Mouse (Mus musculus) MEL (cell line): Measurements from ENCODE around the gene Pdzd2. TPM values are rescaled to one million over a fixed set of nuclear protein-coding genes. Genes with fewer than 3 reads are reported as not detected.

Experiments
- DNase-seq: peaks from one replicate; pipeline ENCODE4 v3.0.0; 2011; ENCODE audit warnings: low read depth, low spot score
- H3K27ac ChIP-seq: 2 replicates; pipeline ENCODE4 v1.5.1; 2012; ENCODE audit warnings: low read depth, mild to moderate bottlenecking, control low read depth, low read length, moderate library complexity; ENCODE audit not compliant: control insufficient read depth
- H3K27me3 ChIP-seq, 2 experiments: fragments of 150-350 bp in 1 of 2; sonication (generic) in 1 of 2; 2 replicates each; pipeline ENCODE4 v1.6.1; 2012; ENCODE audit warnings: low read length in 2 of 2, mild to moderate bottlenecking in 2 of 2, improper control_type of control experiment in 1 of 2, moderate library complexity in 1 of 2; ENCODE audit not compliant: insufficient read depth in 2 of 2, control insufficient read depth in 1 of 2
- H3K36me3 ChIP-seq, 2 experiments: 2 replicates each; pipeline ENCODE4 v1.6.1; 2012 to 2014; ENCODE audit warnings: low read length in 2 of 2, improper control_type of control experiment in 1 of 2, inconsistent platforms in 1 of 2, mild to moderate bottlenecking in 1 of 2; ENCODE audit not compliant: insufficient read depth in 2 of 2, control insufficient read depth in 1 of 2
- H3K4me1 ChIP-seq, 2 experiments: fragments of 150-350 bp in 1 of 2; sonication (generic) in 1 of 2; 2 replicates each; pipeline ENCODE4 v1.6.1; 2012; ENCODE audit warnings: low read length in 2 of 2, improper control_type of control experiment in 1 of 2, mild to moderate bottlenecking in 1 of 2; ENCODE audit not compliant: insufficient read depth in 2 of 2, control insufficient read depth in 1 of 2
- H3K4me3 ChIP-seq, 2 experiments: fragments of 150-350 bp in 1 of 2; sonication (generic) in 1 of 2; 2 replicates each; pipeline ENCODE4 v1.5.1; 2012; ENCODE audit warnings: low read depth in 2 of 2, low read length in 2 of 2, mild to moderate bottlenecking in 2 of 2, moderate library complexity in 2 of 2, control low read depth in 1 of 2, improper control_type of control experiment in 1 of 2; ENCODE audit not compliant: control insufficient read depth in 1 of 2, insufficient read depth in 1 of 2
- H3K79me2 ChIP-seq: 2 replicates; pipeline ENCODE4 v1.6.1; 2012; ENCODE audit warnings: mild to moderate bottlenecking, low read length, moderate library complexity; ENCODE audit not compliant: control insufficient read depth, poor library complexity, insufficient read depth
- H3K9ac ChIP-seq: 2 replicates; pipeline ENCODE4 v1.6.1; 2012; ENCODE audit warnings: low read depth, mild to moderate bottlenecking, control low read depth, low read length, moderate library complexity; ENCODE audit not compliant: control insufficient read depth, poor library complexity, severe bottlenecking
- H3K9me3 ChIP-seq: fragments of 150-350 bp; sonication (generic); replicated peaks from 2 replicates; pipeline ENCODE4 v1.6.1; 2012; ENCODE audit warnings: mild to moderate bottlenecking, low read length, improper control_type of control experiment, moderate library complexity; ENCODE audit not compliant: insufficient read depth
- CTCF ChIP-seq, 3 experiments: IDR thresholded peaks in 2 of 3; conservative IDR thresholded peaks in 1 of 3; 2 replicates each; pipeline ENCODE4 v1.5.1; 2011 to 2012; ENCODE audit warnings: low read length in 3 of 3, low read depth in 2 of 3, mild to moderate bottlenecking in 2 of 3, improper control_type of control experiment in 1 of 3, inconsistent platforms in 1 of 3, mixed read lengths in 1 of 3, moderate library complexity in 1 of 3; ENCODE audit not compliant: control insufficient read depth in 1 of 3, insufficient read depth in 1 of 3, poor library complexity in 1 of 3, severe bottlenecking in 1 of 3
- ELF1 ChIP-seq: IDR thresholded peaks from 2 replicates; pipeline ENCODE4 v1.6.1; 2014; ENCODE audit warnings: low read depth, mild to moderate bottlenecking, inconsistent platforms, low read length, improper control_type of control experiment, moderate library complexity
- GATA1 ChIP-seq: IDR thresholded peaks from 2 replicates; pipeline ENCODE4 v1.6.1; 2011; ENCODE audit warnings: low read depth, low read length, improper control_type of control experiment
- JUND ChIP-seq: IDR thresholded peaks from 2 replicates; pipeline ENCODE4 v1.6.1; 2011; ENCODE audit warnings: low read depth, mild to moderate bottlenecking, improper control_type of control experiment, low read length
- KAT2A ChIP-seq: conservative IDR thresholded peaks from 2 replicates; pipeline ENCODE4 v1.6.1; 2012; ENCODE audit warnings: low read depth, low read length, improper control_type of control experiment, inconsistent platforms
- MAX ChIP-seq: IDR thresholded peaks from 2 replicates; pipeline ENCODE4 v1.6.1; 2011; ENCODE audit warnings: low read length, improper control_type of control experiment
- MAZ ChIP-seq: IDR thresholded peaks from 2 replicates; pipeline ENCODE4 v1.6.1; 2012; ENCODE audit warnings: low read depth, mild to moderate bottlenecking, inconsistent platforms, low read length, improper control_type of control experiment
- MXI1 ChIP-seq: IDR thresholded peaks from 2 replicates; pipeline ENCODE4 v1.6.1; 2011; ENCODE audit warnings: mild to moderate bottlenecking, low read depth, low read length, improper control_type of control experiment
- MYC ChIP-seq: IDR thresholded peaks from 2 replicates; pipeline ENCODE4 v1.6.1; 2011; ENCODE audit warnings: low read depth, mild to moderate bottlenecking, low read length, improper control_type of control experiment, moderate library complexity
- NRF1 ChIP-seq: IDR thresholded peaks from 2 replicates; pipeline ENCODE4 v1.6.1; 2014; ENCODE audit warnings: low read depth, mild to moderate bottlenecking, inconsistent platforms, low read length, improper control_type of control experiment, moderate library complexity; ENCODE audit not compliant: poor library complexity, insufficient read depth, severe bottlenecking
- POLR2A ChIP-seq, 2 experiments: IDR thresholded peaks; 2 replicates each; pipeline ENCODE4 v1.6.1; 2011 to 2012; ENCODE audit warnings: low read length in 2 of 2, mild to moderate bottlenecking in 2 of 2, control low read depth in 1 of 2, improper control_type of control experiment in 1 of 2, low read depth in 1 of 2, moderate library complexity in 1 of 2; ENCODE audit not compliant: control insufficient read depth in 1 of 2, insufficient read depth in 1 of 2, poor library complexity in 1 of 2
- POLR2AphosphoS2 ChIP-seq: IDR thresholded peaks from 2 replicates; pipeline ENCODE4 v1.6.1; 2011; ENCODE audit warnings: low read length, improper control_type of control experiment
- RAD21 ChIP-seq: IDR thresholded peaks from 2 replicates; pipeline ENCODE4 v1.6.1; 2011; ENCODE audit warnings: mild to moderate bottlenecking, low read depth, low read length, improper control_type of control experiment
- RCOR1 ChIP-seq: IDR thresholded peaks from 2 replicates; pipeline ENCODE4 v1.6.1; 2012; ENCODE audit warnings: low read depth, mild to moderate bottlenecking, inconsistent platforms, low read length, improper control_type of control experiment
- SMC3 ChIP-seq: IDR thresholded peaks from 2 replicates; pipeline ENCODE4 v1.6.1; 2011; ENCODE audit warnings: low read depth, low read length, improper control_type of control experiment
- TAL1 ChIP-seq: IDR thresholded peaks from 2 replicates; pipeline ENCODE4 v1.6.1; 2012; ENCODE audit warnings: mild to moderate bottlenecking, inconsistent platforms, low read length, moderate library complexity, mixed read lengths
- TBP ChIP-seq: IDR thresholded peaks from 2 replicates; pipeline ENCODE4 v1.8.0; 2011; ENCODE audit warnings: low read depth, low read length, improper control_type of control experiment
- TCF12 ChIP-seq: IDR thresholded peaks from 2 replicates; pipeline ENCODE4 v1.6.1; 2014; ENCODE audit warnings: low read depth, mild to moderate bottlenecking, inconsistent platforms, low read length, improper control_type of control experiment, moderate library complexity
- USF2 ChIP-seq, 2 experiments: IDR thresholded peaks; 2 replicates each; pipeline ENCODE4 v1.6.1; 2011 to 2012; ENCODE audit warnings: improper control_type of control experiment in 2 of 2, low read length in 2 of 2, borderline replicate concordance in 1 of 2, inconsistent platforms in 1 of 2, low read depth in 1 of 2, mild to moderate bottlenecking in 1 of 2; ENCODE audit not compliant: insufficient read depth in 1 of 2
- ZC3H11A ChIP-seq: IDR thresholded peaks from 2 replicates; pipeline ENCODE4 v1.6.1; 2012; ENCODE audit warnings: low read depth, mild to moderate bottlenecking, inconsistent platforms, low read length, improper control_type of control experiment
- ZNF384 ChIP-seq: IDR thresholded peaks from 2 replicates; pipeline ENCODE4 v1.6.1; 2012; ENCODE audit warnings: low read depth, mild to moderate bottlenecking, inconsistent platforms, low read length, improper control_type of control experiment
- polyA plus RNA-seq, 2 experiments: library from polyadenylated mRNA; stranded (reverse) in 1 of 2; unstranded in 1 of 2; fragments of >175 nt in 1 of 2; fragments of >200 nt in 1 of 2; gene quantifications; 2 replicates each; pipeline versions ENCODE4 v1.2.1 to v1.2.4; 2012; ENCODE audit warnings: low replicate concordance in 2 of 2, low read depth in 1 of 2; ENCODE audit not compliant: insufficient read length in 2 of 2, insufficient read depth in 1 of 2, missing spikeins in 1 of 2
- total RNA-seq: library from RNA; depleted of rRNA; stranded (reverse); fragments of 300-350 nt; gene quantifications from 2 replicates; pipeline ENCODE4 v1.2.3, GENCODE M21; 2012

Gene Pdzd2
- total and polyA plus RNA-seq, 3 experiments = 0.15 to 0.33 TPM; not detected in 1

DNA sequence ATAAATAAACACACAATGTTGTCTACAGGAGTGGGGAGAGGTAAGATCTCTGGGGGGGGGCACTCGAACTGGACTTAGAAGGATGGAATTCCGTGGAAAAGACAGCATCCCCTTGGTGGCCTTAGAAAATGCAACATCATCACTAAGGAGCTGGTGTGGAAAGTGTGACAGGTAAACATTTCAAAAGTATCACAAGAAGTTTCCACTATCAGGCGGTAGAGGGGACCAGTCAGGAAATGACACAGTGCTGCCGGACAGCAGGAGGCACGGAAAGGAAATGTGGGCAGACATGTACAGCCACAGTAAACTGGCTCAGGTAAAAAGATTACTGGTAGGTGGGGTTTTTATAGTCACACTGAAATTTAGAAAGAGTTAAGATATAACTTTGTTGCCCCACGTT is 160.5 kb downstream of the Pdzd2 start:
- no peaks in the 10 kb centered on the region for H3K36me3 ChIP-seq
- no peak for TF ChIP-seq TAL1
- no peak for TF ChIP-seq USF2 (IDR thresholded peaks at IDR 0.05; ENCODE audit: borderline replicate concordance in 1 of 2, insufficient read depth in 1 of 2, low read depth in 1 of 2, low read length in 2 of 2)
- no peak for TF ChIP-seq TCF12
- TF ChIP-seq ZNF384 = no peak
- TF ChIP-seq, all 39 proteins: peak for 0
- no peak for DNase-seq
- Histone ChIP-seq H3K9ac (no peak overlapping the region), H3K4me3 (no peak overlapping the region), H3K79me2 (no peaks in the 10 kb centered on the region), H3K9me3 (no peaks in the 10 kb centered on the region), H3K27me3 (peaks cover 0 to 9% of the 10 kb centered on the region in 2 experiments; a peak in 3 of 4 replicates), H3K4me1 (peaks cover 0 to 7% of the 10 kb centered on the region in 2 experiments; a peak in 3 of 4 replicates), H3K27ac (no peak overlapping the region)

GRCm38 (mm10) chr15:12578276-12578675 is 161.4 kb downstream of the Pdzd2 start:
- H3K9me3 ChIP-seq = no peaks in the 10 kb centered on the region
- no peaks in the 10 kb centered on the region for H3K36me3 ChIP-seq
- DNase-seq = peak; percentile 84
- no peak overlapping the region for H3K27ac ChIP-seq
- no peaks in the 10 kb centered on the region for H3K79me2 ChIP-seq
- no peak overlapping the region for H3K9ac ChIP-seq
- TF ChIP-seq GATA1 (no peak), MXI1 (no peak), TBP (0 out of 2 replicates have a peak, but pooled peaks have one; percentile 13), SMC3 (peak; percentile 85), ZC3H11A (peak; percentile 78), CTCF (IDR thresholded peaks at IDR 0.05 in 2 of 3, conservative IDR thresholded peaks at IDR 0.05 in 1 of 3; ENCODE audit: control insufficient read depth in 1 of 3, insufficient read depth in 1 of 3, low read depth in 2 of 3, low read length in 3 of 3, poor library complexity in 1 of 3, severe bottlenecking in 1 of 3) (peak; percentile 91 to 95 (median 93)), RAD21 (peak; percentile 82)
- peaks cover 0 to 7% of the 10 kb centered on the region in 2 experiments; a peak in 3 of 4 replicates for H3K4me1 ChIP-seq
- H3K4me3 ChIP-seq = no peak overlapping the region
- peaks cover 0 to 7% of the 10 kb centered on the region in 2 experiments; a peak in 2 of 4 replicates for H3K27me3 ChIP-seq

DNA sequence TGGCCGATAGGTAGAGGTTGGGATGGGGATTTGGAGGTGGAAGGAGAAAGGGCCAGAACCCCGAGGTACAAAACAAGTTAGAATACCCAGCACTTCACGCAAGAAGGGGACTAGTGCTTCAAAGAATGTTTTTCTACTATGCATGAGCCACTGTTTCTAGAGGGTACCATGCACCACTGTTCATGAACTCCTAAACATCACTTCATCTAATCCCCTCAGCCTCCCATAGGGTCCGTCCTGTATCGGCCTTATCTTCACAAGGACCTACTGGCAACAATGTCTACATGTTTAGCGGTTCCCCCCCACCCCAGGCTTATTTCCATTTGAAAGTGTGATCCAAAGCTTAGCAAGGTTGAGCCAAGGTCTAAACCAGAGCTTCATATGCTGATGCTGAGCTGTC is 162.0 kb downstream of the Pdzd2 start:
- Histone ChIP-seq H3K36me3 (no peaks in the 10 kb centered on the region), H3K27ac (no peak overlapping the region), H3K4me3 (peak overlapping the region; percentile 60 to 87; a peak in 3 of 4 replicates), H3K79me2 (no peaks in the 10 kb centered on the region), H3K27me3 (peaks cover 0 to 3% of the 10 kb centered on the region in 2 experiments; a peak in 1 of 4 replicates), H3K4me1 (peaks cover 0 to 7% of the 10 kb centered on the region in 2 experiments; a peak in 3 of 4 replicates), H3K9me3 (no peaks in the 10 kb centered on the region), H3K9ac (no peak overlapping the region)
- TF ChIP-seq KAT2A (no peak), POLR2AphosphoS2 (no peak), NRF1 (no peak), MAX (no peak), RAD21 (no peak), ELF1 (no peak), CTCF (IDR thresholded peaks at IDR 0.05 in 2 of 3, conservative IDR thresholded peaks at IDR 0.05 in 1 of 3; ENCODE audit: control insufficient read depth in 1 of 3, insufficient read depth in 1 of 3, low read depth in 2 of 3, low read length in 3 of 3, poor library complexity in 1 of 3, severe bottlenecking in 1 of 3) (no peak), MYC (no peak), RCOR1 (no peak), TAL1 (no peak), ZNF384 (no peak), JUND (no peak), POLR2A (IDR thresholded peaks at IDR 0.05; ENCODE audit: control insufficient read depth in 1 of 2, insufficient read depth in 1 of 2, low read depth in 1 of 2, low read length in 2 of 2, poor library complexity in 1 of 2) (no peak), MAZ (no peak), SMC3 (no peak)
- DNase-seq = no peak
